Mouse (Mus musculus) E14TG2a.4 (cell line): ENCODE measurements around the gene Msantd1.

Experiments used
- H3K27me3 ChIP-seq: 2 replicates; pipeline ENCODE4 v1.6.1; 2014; ENCODE audit warnings: low read length, control low read depth; ENCODE audit not compliant: insufficient read depth
- H3K36me3 ChIP-seq: 2 replicates; pipeline ENCODE4 v1.6.1; 2014; ENCODE audit warnings: low read length, control low read depth; ENCODE audit not compliant: insufficient read depth
- H3K4me1 ChIP-seq: replicated peaks from 2 replicates; pipeline ENCODE4 v1.6.1; 2014; ENCODE audit warnings: low read depth, low read length, control low read depth
- H3K4me3 ChIP-seq: replicated peaks from 2 replicates; pipeline ENCODE4 v1.5.1; 2014; ENCODE audit warnings: mild to moderate bottlenecking, low read length
- H3K9me3 ChIP-seq: 2 replicates; pipeline ENCODE4 v1.6.1; 2014; ENCODE audit warnings: low read length, control low read depth
- CTCF ChIP-seq: conservative IDR thresholded peaks from 2 replicates; pipeline ENCODE4 v1.5.1; 2014; ENCODE audit warnings: low read length
- NANOG ChIP-seq: IDR thresholded peaks from 2 replicates; pipeline ENCODE4 v1.6.1; 2014; ENCODE audit warnings: borderline replicate concordance, low read length, mixed read lengths
- POU5F1 ChIP-seq: IDR thresholded peaks from 2 replicates; pipeline ENCODE4 v1.6.1; 2014; ENCODE audit warnings: low read length, borderline replicate concordance

Msantd1 gene

DNA sequence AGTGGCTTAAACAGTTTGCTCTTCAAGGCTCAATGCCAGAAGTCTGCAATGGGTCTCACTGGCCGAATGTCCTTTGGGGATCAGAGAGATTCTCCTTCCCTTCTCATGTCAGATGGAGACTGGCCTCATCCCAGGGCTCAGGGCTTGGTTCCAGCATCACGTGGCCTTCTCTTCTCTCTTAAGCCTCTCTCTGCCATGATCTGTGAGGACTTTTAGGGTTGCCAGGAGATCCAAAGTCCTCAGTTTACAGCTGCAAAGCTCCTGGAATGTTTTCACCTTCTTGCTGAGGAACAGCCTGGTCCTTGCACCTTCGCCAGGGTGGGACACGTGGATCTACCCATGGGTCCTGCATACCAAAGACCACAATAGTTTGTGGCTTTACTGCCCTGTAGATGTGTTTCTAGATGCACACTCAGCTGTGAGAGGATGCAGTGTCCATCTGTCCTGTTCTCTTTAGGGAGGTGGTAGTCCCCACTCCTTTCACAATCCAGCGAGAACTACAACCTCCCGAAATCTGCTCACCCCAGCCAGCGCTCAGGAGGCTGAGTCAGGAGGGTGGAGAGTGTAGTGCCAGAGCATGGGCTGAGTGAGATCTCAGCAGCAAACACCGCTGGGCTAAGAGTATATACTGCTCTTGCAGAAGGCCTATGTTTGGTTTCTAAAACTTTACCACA lies 43.5 kb downstream of the Msantd1 start:
- Histone ChIP-seq H3K36me3 (no peaks in the 10 kb centered on the region), H3K4me1 (peaks cover 15% of the 10 kb centered on the region), H3K27me3 (peaks cover 20% of the 10 kb centered on the region), H3K9me3 (no peaks in the 10 kb centered on the region), H3K4me3 (no peak overlapping the region)
- TF ChIP-seq NANOG (no peak), POU5F1 (no peak), CTCF (no peak)

DNA sequence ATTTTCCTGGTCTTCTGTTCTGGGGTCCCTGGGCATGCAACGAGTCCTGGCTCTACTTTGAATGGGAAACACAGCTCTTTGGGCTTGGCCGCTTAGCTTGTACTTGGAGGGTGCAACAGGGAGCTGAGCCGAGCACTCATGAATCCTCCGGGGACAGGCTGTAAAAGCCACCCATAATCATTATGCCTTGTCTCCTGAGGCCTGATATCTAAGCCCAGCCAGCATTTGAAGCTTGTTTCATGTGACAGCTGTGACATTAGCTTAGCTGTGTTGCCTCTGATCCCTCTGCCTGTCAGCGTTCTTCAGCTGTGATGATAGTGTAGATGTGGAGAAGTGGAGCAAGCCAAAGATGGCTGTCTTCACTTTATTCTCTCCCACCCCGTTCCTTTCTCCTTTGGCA lies 46.7 kb downstream of the Msantd1 start:
- Histone ChIP-seq H3K27me3 (peaks cover 11% of the 10 kb centered on the region), H3K4me1 (peaks cover 23% of the 10 kb centered on the region), H3K9me3 (no peaks in the 10 kb centered on the region), H3K4me3 (no peak overlapping the region), H3K36me3 (no peaks in the 10 kb centered on the region)
- TF ChIP-seq NANOG, result no peak
- TF ChIP-seq CTCF, result no peak
- no peak for TF ChIP-seq POU5F1

- H3K4me3 ChIP-seq, result no peak overlapping the region
- H3K27me3 ChIP-seq, result peaks cover 12% of the 10 kb centered on the region
- no peaks in the 10 kb centered on the region for H3K9me3 ChIP-seq
- TF ChIP-seq POU5F1 (no peak), CTCF (no peak), NANOG (no peak)
- peaks cover 15% of the 10 kb centered on the region for H3K4me1 ChIP-seq
- H3K36me3 ChIP-seq, result no peaks in the 10 kb centered on the region
Observed at GRCm38 (mm10) chr5:34955630-34956029, 47.8 kb downstream of the Msantd1 start.

DNA sequence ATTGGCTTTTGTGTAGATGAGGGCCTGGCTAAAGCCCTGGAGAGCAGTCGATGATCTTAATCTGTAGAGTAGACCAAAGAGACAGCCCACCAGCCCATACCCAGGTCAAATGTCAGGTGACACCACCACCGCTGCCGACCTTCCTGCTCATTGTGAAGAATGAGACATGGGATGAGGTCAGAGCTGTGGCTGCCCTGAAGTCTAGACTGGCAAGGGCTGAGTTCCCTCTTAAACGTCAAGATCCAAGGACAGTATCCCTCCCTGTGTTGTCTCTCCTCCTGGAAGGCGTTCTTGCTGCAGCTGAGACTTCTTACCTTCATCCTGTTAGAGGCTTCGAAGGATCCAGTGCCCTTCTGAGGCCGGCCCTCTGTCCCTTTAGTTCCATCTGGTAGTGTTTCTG lies 48.3 kb downstream of the Msantd1 start:
- no peak overlapping the region for H3K4me3 ChIP-seq
- H3K4me1 ChIP-seq, result peaks cover 12% of the 10 kb centered on the region; the same call in 1 of the 2 replicates
- peaks cover 6% of the 10 kb centered on the region for H3K27me3 ChIP-seq
- no peaks in the 10 kb centered on the region for H3K9me3 ChIP-seq
- TF ChIP-seq NANOG (no peak), POU5F1 (no peak), CTCF (no peak)
- H3K36me3 ChIP-seq, result no peaks in the 10 kb centered on the region

DNA sequence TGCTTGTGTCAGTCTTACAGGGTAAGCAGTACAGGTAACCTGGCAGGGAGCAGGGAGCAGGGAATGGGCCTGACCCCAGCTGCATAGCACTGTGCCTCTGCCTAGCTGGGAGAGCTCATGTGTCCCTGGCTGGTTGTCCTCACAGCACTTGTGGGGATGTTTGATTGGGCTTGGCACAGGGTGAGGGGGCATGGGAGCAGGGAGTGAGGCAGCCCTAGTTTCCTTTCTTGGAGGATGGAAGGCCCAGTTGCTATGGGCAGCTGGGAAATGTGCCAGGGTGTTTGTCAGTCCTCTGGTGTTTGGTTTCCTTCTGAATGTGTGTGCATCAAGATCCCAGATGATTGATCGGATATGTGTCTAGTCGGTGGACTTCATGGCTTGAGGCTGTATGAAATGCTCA lies 49.2 kb downstream of the Msantd1 start:
- Histone ChIP-seq H3K4me1 (peaks cover 12% of the 10 kb centered on the region; the same call in 1 of the 2 replicates), H3K4me3 (no peak overlapping the region), H3K9me3 (no peaks in the 10 kb centered on the region), H3K36me3 (no peaks in the 10 kb centered on the region), H3K27me3 (0 out of 2 replicates have a peak, but pooled peaks cover 3% of the 10 kb centered on the region)
- TF ChIP-seq CTCF (no peak), NANOG (no peak), POU5F1 (no peak)

DNA sequence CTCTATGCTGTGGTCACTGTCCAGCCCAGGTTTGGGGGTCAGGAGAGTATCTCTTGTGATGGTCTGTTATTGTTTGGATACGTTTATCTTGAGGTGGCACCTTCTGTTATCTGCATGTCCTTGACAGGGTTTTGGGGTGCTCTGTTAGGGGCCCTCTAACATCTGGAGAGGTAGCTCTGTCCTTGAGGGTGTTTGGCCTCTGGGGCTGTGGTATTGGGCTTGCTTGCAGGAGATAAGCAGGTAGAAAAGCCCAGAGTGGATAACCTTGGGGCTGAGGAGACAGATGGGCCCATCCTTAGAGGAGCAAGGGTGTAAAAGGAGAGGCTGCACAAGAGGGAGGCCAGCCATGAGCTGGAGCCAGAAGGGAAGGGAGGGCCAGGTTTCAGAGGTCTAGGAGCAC lies 52.2 kb downstream of the Msantd1 start:
- H3K9me3 ChIP-seq, result no peaks in the 10 kb centered on the region
- H3K27me3 ChIP-seq, result 0 out of 2 replicates have a peak, but pooled peaks cover 3% of the 10 kb centered on the region
- H3K4me1 ChIP-seq, result peaks cover 16% of the 10 kb centered on the region; the same call in 1 of the 2 replicates
- no peak overlapping the region for H3K4me3 ChIP-seq
- peaks cover 4% of the 10 kb centered on the region for H3K36me3 ChIP-seq
- no peak for TF ChIP-seq POU5F1

DNA sequence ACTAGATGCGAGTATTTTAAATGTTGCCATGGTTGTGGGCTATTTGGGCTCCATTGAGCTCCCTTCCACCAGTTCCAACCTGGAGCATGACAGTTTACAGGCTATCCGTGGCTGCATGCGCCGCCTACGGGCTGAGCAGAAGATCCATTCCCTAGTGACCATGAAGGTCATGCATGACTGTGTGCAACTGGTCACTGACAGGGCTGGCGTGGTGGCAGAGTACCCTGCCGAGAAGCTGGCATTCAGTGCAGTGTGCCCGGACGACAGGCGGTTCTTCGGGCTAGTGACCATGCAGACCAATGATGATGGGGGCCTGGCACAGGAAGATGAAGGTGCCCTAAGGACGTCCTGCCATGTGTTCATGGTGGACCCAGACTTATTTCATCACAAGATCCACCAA lies 57.7 kb downstream of the Msantd1 start:
- peaks cover 22% of the 10 kb centered on the region for H3K36me3 ChIP-seq
- H3K4me3 ChIP-seq, result no peak overlapping the region
- TF ChIP-seq CTCF, result no peak
- TF ChIP-seq NANOG, result no peak
- TF ChIP-seq POU5F1, result no peak
- peaks cover 58% of the 10 kb centered on the region for H3K4me1 ChIP-seq
- no peaks in the 10 kb centered on the region for H3K9me3 ChIP-seq
- H3K27me3 ChIP-seq, result no peaks in the 10 kb centered on the region

GRCm38 (mm10) chr5:34968386-34968785 lies 60.6 kb downstream of the Msantd1 start:
- Histone ChIP-seq H3K4me3 (0 out of 2 replicates have a peak overlapping the region, but pooled peaks have one; percentile 13), H3K4me1 (peaks cover 78% of the 10 kb centered on the region), H3K36me3 (peaks cover 30% of the 10 kb centered on the region), H3K27me3 (no peaks in the 10 kb centered on the region), H3K9me3 (no peaks in the 10 kb centered on the region)
- TF ChIP-seq CTCF (no peak), NANOG (no peak)

DNA sequence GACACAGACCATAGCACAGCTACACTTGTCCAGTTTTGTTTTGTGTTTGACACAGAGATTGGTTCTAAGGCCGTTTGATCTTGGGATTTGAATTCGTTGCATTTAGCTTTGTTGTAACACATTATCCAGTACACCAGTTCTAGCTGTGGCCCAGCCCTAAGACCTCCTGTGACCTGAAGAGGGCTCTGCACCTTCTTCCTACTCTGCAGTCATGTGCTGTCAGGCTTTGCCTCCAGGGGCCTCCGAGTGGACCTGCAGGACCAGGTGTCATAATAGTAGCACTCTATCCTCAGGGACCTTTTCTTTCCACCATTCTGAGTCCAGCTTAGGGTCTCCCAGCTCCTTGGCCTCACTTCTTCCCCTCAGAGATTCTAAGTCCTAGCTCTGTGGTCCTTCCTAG lies 64.7 kb downstream of the Msantd1 start:
- H3K9me3 ChIP-seq, result no peaks in the 10 kb centered on the region
- H3K36me3 ChIP-seq, result peaks cover 32% of the 10 kb centered on the region
- peaks cover 68% of the 10 kb centered on the region for H3K4me1 ChIP-seq
- TF ChIP-seq CTCF (no peak), POU5F1 (no peak), NANOG (no peak)
- no peaks in the 10 kb centered on the region for H3K27me3 ChIP-seq
- H3K4me3 ChIP-seq, result no peak overlapping the region
